Mouse (Mus musculus): ENCODE results near the gene Wipi1. TPM values are rescaled to one million over a fixed set of nuclear protein-coding genes. Genes with fewer than 3 reads are reported as not detected.

Wipi1 gene
- total and polyA plus RNA-seq, 3 experiments, result 1.8 to 2.2 (median 2.0) TPM

GRCm38 (mm10) chr11:109545700-109546143, 66.0 kb downstream of the Wipi1 start (continued):
- TF ChIP-seq ZC3H11A (IDR thresholded peaks at IDR 0.05; ENCODE audit: low read depth, low read length), result no peak
- peak; percentile 67; the same call in 1 of the 2 replicates for TF ChIP-seq CHD2 (IDR thresholded peaks at IDR 0.05; ENCODE audit: low read length)
- TF ChIP-seq E2F4 (IDR thresholded peaks at IDR 0.05; ENCODE audit: insufficient replicate concordance, low read depth, low read length), result no peak
- TF ChIP-seq MYC (IDR thresholded peaks at IDR 0.05; ENCODE audit: low read depth, low read length), result peak; percentile 80
- TF ChIP-seq ZNF384 (IDR thresholded peaks at IDR 0.05; ENCODE audit: low read depth, low read length), result no peak
- peak; percentile 21; the same call in 1 of the 2 replicates for TF ChIP-seq ELF1 (IDR thresholded peaks at IDR 0.05; ENCODE audit: low read depth, low read length)
- TF ChIP-seq POLR2A (IDR thresholded peaks at IDR 0.05; ENCODE audit: low read depth, low read length), result no peak
- peak; percentile 66 for TF ChIP-seq ETS1 (conservative IDR thresholded peaks at IDR 0.05; ENCODE audit: low read depth, low read length)
- no peak for TF ChIP-seq SMC3 (IDR thresholded peaks at IDR 0.05; ENCODE audit: low read depth, low read length)
- peak; percentile 77 for TF ChIP-seq MXI1 (IDR thresholded peaks at IDR 0.05; ENCODE audit: low read depth, low read length)
- no peak for TF ChIP-seq UBTF (IDR thresholded peaks at IDR 0.05; ENCODE audit: low read depth, low read length)
- TF ChIP-seq RAD21 (IDR thresholded peaks at IDR 0.05; ENCODE audit: low read depth, low read length), result no peak
- TF ChIP-seq NRF1 (IDR thresholded peaks at IDR 0.05; ENCODE audit: low read depth, low read length), result 0 out of 2 replicates have a peak, but pooled peaks have one; percentile 24
- no peak for TF ChIP-seq CTCF (conservative IDR thresholded peaks at IDR 0.05 in 1 of 2, IDR thresholded peaks at IDR 0.05 in 1 of 2; ENCODE audit: low read depth in 2 of 2, low read length in 2 of 2)
- no peak for TF ChIP-seq POLR2AphosphoS2 (IDR thresholded peaks at IDR 0.05; ENCODE audit: low read depth, low read length)
- peak; percentile 89 for TF ChIP-seq EP300 (IDR thresholded peaks at IDR 0.05; ENCODE audit: low read length)
- no peak for TF ChIP-seq USF2 (conservative IDR thresholded peaks at IDR 0.05; ENCODE audit: low read depth, low read length)
- no peak for TF ChIP-seq HCFC1 (IDR thresholded peaks at IDR 0.05; ENCODE audit: low read depth, low read length)
- TF ChIP-seq PAX5 (IDR thresholded peaks at IDR 0.05; ENCODE audit: low read length), result no peak
- peak; percentile 89; the same call in 1 of the 2 replicates for TF ChIP-seq MAZ (IDR thresholded peaks at IDR 0.05; ENCODE audit: low read depth, low read length)

- H3K79me2 ChIP-seq (replicated peaks; ENCODE audit: control insufficient read depth, extremely low read depth, insufficient read depth, poor library complexity, severe bottlenecking), result no peaks in the 10 kb centered on the region
- peaks cover 9 to 34% of the 10 kb centered on the region in 2 experiments for H3K4me1 ChIP-seq (ENCODE audit: control insufficient read depth in 1 of 2, insufficient read depth in 2 of 2)
- no peaks in the 10 kb centered on the region for H3K9me3 ChIP-seq (replicated peaks; ENCODE audit: low read length)
- dilution Hi-C loops (cut with MboI; ENCODE audit: extremely low pct_ligation_motif_present, extremely low pct_unique_long_range_greater_than_20kb, low sequenced_read_pairs), result no loop called here
- H3K27me3 ChIP-seq (replicated peaks), result no peaks in the 10 kb centered on the region
- H3K36me3 ChIP-seq (replicated peaks in 1 of 2; ENCODE audit: control insufficient read depth in 1 of 2, insufficient read depth in 1 of 2, low read length in 1 of 2), result no peaks in the 10 kb centered on the region
- peak overlapping the region; percentile 49 for H3K27ac ChIP-seq (ENCODE audit: insufficient read depth, low read depth)
- H3K9ac ChIP-seq (ENCODE audit: insufficient read depth, low read depth), result no peak overlapping the region
- TF ChIP-seq CHD1 (IDR thresholded peaks at IDR 0.05; ENCODE audit: low read depth, low read length), result no peak
- no peak for TF ChIP-seq HCFC1 (IDR thresholded peaks at IDR 0.05; ENCODE audit: low read depth, low read length)
- no peak for TF ChIP-seq MXI1 (IDR thresholded peaks at IDR 0.05; ENCODE audit: low read depth, low read length)
- no peak for TF ChIP-seq KAT2A (IDR thresholded peaks at IDR 0.05; ENCODE audit: insufficient replicate concordance, low read length)
- TF ChIP-seq MAX (IDR thresholded peaks at IDR 0.05; ENCODE audit: low read length), result no peak
- no peak for TF ChIP-seq NRF1 (IDR thresholded peaks at IDR 0.05; ENCODE audit: low read depth, low read length)
- no peak for TF ChIP-seq ELF1 (IDR thresholded peaks at IDR 0.05; ENCODE audit: low read depth, low read length)
- TF ChIP-seq ZMIZ1 (IDR thresholded peaks at IDR 0.05; ENCODE audit: low read depth, low read length), result no peak
- TF ChIP-seq ZC3H11A (IDR thresholded peaks at IDR 0.05; ENCODE audit: low read depth, low read length), result no peak
- no peak for TF ChIP-seq GABPA (IDR thresholded peaks at IDR 0.05; ENCODE audit: insufficient replicate concordance, low read depth, low read length)
- TF ChIP-seq IRF4 (IDR thresholded peaks at IDR 0.05; ENCODE audit: low read depth, low read length), result no peak
- no peak for TF ChIP-seq UBTF (IDR thresholded peaks at IDR 0.05; ENCODE audit: low read depth, low read length)
- TF ChIP-seq CTCF (conservative IDR thresholded peaks at IDR 0.05 in 1 of 2, IDR thresholded peaks at IDR 0.05 in 1 of 2; ENCODE audit: low read depth in 2 of 2, low read length in 2 of 2), result no peak
- no peak for TF ChIP-seq USF1 (IDR thresholded peaks at IDR 0.05; ENCODE audit: low read depth, low read length)
- no peak for TF ChIP-seq MYC (IDR thresholded peaks at IDR 0.05; ENCODE audit: low read depth, low read length)
- H3K4me3 ChIP-seq (replicated peaks in 1 of 3; ENCODE audit: low read depth in 2 of 3, low read length in 2 of 3, poor library complexity in 1 of 3), result no peak overlapping the region
- in situ Hi-C loops (cut with MboI; ENCODE audit: low pct_ligation_motif_present, low pct_unique_long_range_greater_than_20kb, low sequenced_read_pairs), result no loop called here
- H3K4me2 ChIP-seq (ENCODE audit: insufficient read depth, low read depth, poor library complexity, severe bottlenecking), result peak overlapping the region; percentile 83
- DNase-seq (ENCODE audit: extremely low read depth), result peak; percentile 20
Measured at GRCm38 (mm10) chr11:109545265-109545664, 66.5 kb downstream of the Wipi1 start.
